Mouse (Mus musculus): Measurements from ENCODE around the gene Med15.
A peak's percentile ranks its signal among the peaks of the same experiment; 100 is the strongest.

Med15 gene

DNA sequence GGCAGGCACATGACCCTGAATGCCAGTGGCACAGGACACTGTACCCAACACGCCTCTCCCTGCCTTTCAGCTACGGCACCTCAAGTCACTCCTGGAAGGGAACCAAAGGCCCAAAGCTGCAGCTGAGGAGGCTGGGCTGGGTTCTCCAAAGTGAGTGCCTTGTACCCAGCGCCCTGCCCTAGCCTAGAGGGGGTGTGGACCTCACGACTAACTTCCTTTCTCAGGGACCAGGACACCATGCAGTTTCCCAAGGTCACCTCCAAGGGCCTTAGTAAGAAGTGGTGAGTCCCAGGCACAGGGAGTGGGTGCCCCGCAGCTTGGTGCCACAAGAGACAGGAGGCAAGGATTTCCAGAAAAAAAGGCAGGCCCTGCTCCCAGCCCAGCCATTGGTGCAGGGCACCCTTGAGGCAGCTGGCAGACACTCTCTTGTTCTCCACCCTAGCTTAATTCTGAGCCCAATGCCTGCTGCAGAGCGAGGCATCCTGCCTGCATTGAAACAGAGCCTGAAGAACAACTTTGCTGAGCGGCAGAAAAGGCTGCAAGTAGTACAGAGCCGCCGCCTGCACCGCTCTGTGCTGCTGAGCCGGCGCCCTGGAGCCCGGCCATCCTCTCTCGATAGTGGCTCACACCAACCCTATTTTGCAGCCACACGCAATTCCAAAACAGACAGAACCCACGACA lies 82.6 kb downstream of the Med15 start:
- DNase-seq (ENCODE audit: low spot score in 2 of 2) = no peak

DNA sequence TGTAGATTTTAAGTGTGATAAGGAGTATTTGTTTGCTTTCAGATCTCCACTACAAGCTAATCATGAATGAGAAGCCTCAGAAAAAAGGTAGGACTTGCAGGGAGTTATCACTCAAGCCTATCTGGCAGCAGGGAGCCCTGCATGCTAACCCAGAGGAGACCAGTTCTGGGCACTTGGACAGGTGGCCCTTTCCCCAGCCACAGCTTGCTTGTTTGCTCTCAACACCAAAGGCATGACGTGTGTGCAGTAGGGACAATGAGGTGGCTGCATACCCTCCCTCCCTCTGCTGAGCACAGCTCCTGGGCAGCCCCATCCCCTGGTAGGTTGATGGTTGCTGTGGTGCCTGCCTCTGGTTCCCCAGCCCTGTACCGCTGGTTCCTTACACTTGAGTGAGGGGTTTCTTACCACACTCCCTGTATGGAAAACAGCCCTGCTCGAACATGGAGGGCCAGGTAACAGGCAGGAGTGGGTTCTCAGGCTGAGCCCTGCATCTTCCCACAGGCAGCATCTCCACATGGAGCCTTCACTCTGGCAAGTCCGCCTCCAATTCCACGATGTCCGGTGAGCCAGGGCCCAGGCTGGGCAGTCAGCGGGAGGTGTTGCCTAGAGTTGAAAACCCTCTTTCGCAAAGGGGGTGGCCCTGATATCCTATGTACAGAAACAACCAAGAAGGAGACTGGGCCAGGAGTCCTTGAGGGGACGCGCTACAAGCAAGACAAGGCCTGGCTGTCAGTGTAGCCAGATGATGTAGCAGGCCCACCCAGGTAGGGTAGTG lies 84.9 kb downstream of the Med15 start:
- DNase-seq (ENCODE audit: low spot score in 2 of 2) = no peak

DNA sequence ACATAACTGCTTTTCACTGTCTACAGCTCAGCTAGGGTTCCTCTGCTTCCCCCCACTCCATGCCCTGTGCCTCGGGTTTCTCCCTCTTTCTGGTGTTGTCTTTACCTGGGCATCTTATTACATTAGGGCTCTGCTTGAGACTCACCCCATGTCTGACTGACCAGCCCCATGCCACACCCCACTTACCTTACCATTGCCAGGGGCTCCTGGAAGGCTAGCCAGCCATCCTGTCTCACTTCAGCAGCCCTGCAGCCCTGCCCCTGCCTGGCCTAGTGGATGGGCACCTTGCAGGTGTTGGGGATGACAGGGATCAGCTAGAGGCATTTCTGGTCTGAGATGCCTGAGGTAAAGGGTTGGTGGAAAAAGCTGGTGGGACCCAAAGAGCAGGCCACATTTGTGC lies 85.5 kb downstream of the Med15 start:
- no peak for DNase-seq (ENCODE audit: low spot score in 2 of 2)

DNA sequence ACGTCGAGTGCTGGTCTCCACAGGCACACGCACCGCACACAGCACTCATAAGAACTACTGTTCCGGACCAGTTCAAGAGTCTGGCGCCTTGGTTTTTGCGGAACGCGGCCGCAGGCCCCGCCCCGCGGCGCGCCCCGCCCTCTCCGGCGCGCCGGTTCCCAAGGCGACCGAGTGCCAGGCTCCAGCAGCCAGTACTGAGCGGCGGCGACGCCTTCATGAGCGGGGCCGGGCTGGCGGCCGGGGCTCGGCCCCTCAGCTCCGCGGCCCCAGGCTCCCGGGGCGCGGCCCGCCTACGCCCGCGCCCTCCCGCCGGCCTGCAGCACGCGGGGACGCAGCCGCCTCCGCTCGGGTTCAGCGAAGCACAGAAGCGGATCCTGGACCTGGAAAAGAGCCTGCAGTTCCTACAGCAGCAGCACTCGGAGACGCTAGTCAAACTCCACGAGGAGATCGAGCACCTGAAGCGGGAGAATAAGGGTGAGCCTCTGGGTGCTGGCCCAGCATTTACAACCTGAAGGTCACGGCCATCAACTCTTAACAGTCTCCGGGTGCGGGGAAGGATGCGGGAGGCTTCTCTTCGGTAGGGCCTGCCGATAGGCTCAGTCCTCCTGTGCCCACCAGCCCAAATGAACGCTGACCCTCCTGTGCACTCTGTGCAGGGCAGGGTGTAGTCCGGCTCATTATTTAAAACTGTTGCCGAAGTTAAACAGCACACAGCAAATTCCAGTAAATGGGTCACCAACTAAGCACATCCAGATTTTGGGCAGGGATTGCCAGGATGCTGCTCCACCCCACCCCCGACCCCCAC lies 86.2 kb downstream of the Med15 start, which contains the start of gene Ccdc74a:
TSS of gene Ccdc74a (plus strand) at position 161 of the 805 bp plus-strand sequence.
- peak; percentile 28 to 64 for DNase-seq (ENCODE audit: low spot score in 2 of 2)

DNA sequence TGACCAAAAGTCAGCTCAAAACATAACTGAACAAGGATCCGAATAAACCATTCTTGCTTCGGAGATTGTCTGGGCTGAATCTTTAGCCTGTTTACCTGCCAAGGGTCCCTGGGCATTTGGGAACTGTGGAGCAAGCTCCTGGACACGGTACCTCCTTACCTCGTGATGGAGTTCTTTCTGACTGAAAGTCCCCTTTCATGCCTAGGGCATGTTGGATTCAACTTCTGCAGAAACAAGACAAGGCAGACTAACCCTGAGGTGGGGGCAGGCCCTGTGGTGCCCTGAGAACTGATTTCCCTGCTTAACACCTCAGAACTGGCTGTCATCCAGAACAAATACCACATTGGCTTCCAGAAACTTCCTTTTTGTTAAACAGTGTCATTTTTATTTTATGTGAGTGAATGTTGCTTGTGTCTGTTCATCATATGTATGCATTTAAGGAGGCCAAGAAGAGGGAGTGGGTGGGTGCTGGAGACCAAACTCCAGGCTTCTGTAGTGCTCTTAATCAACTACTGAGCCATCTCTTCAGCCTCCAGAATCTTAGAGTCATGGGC lies 89.2 kb downstream of the Med15 start:
- DNase-seq (ENCODE audit: low spot score in 2 of 2) = no peak

DNA sequence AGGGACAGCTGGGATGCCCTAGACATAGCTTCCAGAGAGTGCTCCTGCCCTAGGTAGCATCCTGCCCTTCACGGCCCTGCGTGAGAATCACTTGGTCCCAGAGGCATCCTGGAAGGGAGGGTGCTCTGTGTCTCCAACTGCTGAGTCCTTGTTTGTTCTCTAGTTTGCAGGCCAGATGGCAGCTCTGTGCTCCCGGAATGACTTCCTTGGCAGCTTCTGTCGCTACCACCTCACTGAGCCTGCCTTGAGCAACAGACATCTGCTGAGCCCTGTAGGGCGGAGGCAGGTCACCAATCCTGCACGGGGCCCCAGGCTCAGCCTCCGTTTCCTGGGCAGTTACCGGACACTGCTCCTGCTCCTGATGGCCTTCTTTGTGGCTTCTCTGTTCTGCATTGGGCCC lies 90.4 kb downstream of the Med15 start:
- DNase-seq (ENCODE audit: low spot score in 2 of 2) = no peak

DNA sequence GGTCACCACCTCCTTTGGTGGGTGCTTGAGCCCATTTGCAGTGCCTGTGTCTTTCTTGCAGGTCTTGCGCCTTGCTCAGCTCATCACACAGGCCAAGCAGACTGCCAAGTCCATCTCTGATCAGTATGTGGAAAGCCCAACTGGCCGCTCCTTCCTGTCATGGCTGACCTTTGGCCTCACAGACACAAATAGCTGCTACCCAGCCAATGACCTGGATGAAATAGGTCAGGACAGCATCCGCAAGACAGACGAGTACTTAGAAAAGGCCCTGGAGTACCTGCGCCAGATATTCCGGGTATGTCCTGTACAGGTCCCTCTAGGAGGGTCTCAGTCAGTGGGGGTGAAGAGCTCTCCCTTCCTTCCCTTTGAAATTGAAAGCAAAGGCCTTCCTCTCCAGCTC lies 91.4 kb downstream of the Med15 start:
- no peak for DNase-seq (ENCODE audit: low spot score in 2 of 2)

DNA sequence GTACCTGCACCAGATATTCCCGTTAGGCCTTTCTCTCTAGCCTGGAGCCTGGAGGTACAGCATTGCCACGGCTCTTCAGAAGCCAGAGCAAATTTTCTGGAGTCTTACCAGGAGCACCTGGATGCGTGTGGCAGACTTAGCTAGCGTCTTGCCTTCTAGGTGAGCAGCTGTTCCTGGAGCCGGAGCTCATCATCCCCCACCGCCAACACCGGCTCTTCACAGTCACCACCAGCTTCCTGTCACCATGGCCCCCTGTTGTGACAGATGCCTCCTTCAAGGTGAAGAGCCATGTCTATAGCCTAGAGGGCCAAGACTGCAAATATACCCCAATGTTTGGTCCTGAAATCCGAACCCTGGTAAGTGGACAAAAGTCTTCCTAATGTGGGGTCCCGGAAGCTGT lies 92.0 kb downstream of the Med15 start:
- no peak for DNase-seq (ENCODE audit: low spot score in 2 of 2)

DNA sequence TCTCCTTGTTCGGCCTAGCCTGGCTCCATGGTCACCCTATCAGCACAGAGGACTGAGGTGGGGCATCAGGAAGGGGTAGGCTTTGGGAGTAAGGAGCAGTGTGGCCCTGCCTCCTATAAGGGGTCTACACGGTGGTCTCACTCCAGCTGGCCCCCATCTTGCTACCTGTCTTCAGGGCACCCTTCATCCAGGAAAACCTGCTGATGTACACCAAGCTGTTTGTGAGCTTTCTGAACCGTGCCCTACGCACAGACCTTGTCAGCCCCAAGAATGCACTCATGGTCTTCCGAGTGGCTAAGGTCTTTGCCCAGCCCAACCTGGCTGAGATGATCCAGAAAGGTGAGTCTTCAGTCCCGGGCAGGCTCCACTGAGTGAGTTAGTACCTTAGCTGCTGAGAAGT lies 92.7 kb downstream of the Med15 start:
- no peak for DNase-seq (ENCODE audit: low spot score in 2 of 2)

DNA sequence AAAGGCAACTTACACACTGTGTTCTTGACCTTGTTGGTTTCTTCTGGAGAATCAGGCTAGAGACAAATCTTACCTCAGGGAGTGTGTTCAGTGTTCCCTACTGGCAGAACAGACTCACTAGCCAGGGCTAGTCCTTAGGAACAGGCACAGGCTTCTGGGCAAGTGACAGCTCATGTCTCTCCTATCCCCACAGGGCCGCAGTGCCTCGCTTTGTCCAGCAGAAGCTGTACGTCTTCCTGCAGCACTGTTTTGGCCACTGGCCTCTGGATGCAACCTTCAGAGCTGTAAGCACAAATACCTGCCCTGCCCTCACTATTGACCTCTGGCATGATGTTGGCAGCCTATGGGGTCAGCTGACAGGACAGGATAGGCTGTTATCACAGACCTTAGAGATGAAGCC lies 93.6 kb downstream of the Med15 start:
- no peak for DNase-seq (ENCODE audit: low spot score in 2 of 2)

DNA sequence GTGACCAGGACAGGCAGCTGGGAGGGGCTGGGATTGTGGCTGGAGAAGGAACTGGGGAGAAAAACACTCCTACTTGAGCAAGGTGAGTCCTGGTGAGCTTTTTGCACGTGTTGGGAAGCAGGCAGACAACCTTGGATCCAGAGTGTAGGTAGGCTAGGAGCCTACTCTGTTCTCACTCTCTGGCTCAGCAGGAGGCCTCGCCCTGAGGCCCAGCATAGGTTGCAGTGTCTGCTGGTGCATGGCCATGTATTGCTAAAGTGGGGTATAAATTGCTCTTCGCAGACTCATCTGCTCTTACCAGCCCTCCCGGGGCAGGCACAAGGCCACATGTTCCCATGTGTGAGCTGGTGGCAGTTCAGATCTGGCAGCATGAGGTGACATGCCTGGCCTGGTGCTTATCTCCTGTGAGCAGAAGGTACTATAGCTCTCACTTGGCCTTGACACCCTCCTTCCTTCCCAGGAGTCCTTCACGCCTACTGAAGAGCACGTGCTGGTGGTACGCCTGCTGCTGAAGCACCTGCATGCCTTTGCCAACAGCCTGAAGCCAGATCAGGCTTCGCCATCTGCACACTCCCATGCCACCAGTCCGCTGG lies 94.6 kb downstream of the Med15 start:
- DNase-seq (ENCODE audit: low spot score in 2 of 2) = no peak

DNA sequence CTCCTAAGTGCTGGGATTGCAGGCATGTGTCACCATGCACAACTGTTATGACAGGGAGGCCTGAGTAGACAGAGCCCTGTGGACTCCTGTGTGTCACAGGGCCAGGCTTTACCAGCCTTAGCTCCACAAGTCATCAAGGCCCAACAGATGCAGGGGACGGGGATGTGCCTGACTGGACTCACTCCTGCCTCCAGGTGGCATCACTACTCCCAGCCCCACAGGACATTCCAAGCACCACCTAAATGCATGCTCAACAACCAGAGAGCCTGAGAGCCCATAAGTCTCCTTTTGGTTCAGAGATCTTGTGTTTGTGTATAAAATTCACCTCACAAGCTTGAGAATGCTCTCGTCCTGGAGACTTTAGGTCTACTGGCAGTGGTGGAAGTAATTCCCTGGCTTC lies 95.1 kb downstream of the Med15 start:
- DNase-seq (ENCODE audit: low spot score in 2 of 2) = no peak

DNA sequence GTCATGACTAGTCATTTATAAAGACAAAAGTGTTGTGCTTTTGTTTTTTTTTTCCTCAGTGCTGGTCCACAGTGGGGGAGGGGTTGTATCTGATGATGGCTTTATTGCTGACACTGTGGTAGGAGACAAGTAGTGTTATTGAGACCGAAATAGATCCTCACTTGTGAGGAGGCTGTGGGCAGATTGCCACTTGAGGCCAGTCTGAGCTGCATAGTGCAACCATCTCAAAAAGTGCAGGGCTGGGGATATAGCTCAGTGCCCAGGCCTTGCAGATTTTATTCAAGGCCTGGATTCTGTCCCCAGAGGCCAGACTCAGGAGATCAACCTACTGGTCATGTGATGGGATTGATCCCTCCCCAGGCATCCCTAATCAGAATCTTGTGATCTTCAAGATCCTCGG lies 95.8 kb downstream of the Med15 start:
- DNase-seq (ENCODE audit: low spot score in 2 of 2) = no peak

DNA sequence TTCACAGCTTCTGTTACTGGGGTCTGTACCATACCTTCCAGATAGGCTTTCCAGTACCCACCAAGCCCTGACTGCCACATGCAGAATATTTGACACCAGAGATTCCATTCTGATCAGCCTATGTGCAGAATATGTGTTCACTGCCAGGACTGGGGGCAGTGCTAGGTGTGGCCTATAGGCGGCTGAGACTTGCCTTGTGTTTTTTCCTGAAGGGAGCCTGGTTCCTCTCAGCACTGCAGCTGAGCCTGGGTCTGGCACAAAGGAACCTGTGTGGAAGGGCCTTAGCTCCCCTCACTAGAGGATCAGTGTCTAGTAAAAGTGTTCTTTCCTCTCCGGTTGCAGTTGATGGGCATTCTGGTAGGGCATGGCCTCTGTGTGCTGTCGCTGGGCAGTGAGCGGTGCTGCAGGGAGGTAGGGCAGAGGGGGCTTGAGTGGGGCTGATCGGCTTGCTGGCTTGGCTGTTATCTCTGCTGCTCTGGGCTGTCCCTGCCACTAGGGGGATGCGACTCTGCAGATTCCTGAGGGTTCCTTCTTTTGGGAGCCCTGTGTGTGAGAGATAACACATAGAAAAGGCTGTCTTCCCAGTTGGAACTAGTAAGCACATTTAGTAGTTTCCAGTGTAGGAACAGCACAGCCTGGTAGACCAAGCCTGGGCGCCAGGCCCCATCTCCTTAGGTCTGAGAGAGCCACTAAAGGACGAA lies 99.1 kb downstream of the Med15 start:
- DNase-seq (ENCODE audit: low spot score in 2 of 2) = no peak

DNA sequence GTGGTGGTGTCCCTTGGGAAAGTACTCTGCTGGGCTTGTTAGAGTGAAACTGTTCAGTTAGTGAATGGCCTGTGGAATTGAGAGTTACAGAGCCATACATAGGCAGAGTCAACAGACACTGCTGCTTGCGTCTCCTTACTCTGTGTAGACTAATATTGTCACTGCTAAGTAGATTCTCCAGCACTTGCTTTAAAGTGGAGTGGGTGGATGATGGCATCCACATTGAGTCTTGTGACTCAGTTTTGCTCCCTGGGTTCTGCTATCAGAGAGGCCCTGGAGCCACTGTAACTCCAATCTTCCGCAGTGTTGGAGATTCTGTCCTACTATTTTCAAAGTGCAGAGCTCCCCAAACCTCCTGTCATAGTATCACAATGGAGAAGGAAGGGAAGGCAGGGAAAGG lies 100.1 kb downstream of the Med15 start:
- no peak for DNase-seq (ENCODE audit: low spot score in 2 of 2)

DNA sequence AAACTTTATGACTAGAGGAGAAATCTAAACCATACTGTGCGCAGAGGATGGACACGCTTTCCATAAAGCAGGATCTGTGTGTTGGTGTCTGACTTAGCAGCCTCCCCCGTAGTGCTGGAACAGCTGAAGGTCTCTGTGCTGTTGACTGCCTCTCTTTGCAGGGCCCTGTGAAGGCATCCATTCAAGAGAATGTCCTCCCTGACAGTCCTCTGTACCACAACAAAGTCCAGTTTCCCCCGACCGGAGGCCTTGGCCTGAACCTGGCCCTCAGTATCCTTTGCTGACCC lies 106.5 kb downstream of the Med15 start:
- no peak for DNase-seq (ENCODE audit: low spot score in 2 of 2)

DNA sequence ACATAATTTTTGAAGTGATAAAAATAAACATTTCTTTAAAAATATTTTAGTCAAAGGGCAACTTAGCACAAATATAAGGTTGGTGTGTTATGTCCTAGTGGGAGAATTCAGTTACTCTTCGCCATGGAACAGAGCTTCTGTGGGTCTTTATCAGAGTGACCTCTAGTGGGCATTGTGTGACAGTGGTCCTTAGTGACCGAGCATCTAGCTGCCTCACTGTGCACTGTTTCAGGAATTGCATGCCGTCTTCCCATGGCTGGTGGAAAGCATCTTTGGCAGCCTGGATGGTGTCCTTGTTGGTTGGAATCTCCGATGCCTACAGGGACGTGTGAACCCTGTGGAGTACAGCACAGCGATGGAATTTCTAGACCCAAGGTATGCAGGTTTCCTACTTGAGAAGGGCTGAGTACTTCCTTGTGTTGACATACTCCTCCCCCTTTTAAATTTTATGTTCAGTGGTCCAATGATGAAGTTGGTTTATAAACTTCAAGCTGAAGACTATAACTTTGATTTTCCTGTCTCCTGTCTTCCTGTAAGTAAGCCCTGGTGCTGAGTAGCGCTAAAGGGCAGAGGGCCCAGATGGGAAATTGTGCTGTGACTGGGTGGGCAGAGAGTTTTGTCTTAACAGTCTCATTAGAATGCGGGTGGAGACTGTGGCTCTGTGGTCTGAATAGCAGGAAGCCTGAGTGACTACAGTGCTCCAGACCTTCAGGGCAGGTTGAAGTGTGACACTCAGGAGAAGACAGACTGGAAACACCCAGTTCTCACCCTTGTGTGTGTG lies 107.0 kb downstream of the Med15 start:
- no peak for DNase-seq (ENCODE audit: low spot score in 2 of 2)

DNA sequence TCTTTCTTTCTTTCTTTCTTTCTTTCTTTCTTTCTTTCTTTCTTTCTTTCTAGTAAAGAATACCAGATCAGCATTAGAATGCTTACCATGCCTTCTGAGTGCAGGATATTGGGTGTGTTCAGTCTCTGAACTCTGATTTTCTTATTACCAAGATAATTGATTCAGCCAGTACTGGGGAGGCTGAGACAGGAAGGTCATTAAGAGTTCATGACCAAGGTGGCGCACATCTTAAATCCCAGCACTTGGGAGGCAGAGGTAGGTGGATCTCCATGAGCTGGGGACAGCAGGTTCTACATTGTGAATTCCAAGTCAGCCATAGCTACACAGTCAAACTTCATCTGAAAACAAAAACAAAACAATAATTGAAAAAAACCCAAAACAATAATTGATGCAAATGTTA lies 110.8 kb downstream of the Med15 start:
- DNase-seq (ENCODE audit: low spot score in 2 of 2) = no peak

DNA sequence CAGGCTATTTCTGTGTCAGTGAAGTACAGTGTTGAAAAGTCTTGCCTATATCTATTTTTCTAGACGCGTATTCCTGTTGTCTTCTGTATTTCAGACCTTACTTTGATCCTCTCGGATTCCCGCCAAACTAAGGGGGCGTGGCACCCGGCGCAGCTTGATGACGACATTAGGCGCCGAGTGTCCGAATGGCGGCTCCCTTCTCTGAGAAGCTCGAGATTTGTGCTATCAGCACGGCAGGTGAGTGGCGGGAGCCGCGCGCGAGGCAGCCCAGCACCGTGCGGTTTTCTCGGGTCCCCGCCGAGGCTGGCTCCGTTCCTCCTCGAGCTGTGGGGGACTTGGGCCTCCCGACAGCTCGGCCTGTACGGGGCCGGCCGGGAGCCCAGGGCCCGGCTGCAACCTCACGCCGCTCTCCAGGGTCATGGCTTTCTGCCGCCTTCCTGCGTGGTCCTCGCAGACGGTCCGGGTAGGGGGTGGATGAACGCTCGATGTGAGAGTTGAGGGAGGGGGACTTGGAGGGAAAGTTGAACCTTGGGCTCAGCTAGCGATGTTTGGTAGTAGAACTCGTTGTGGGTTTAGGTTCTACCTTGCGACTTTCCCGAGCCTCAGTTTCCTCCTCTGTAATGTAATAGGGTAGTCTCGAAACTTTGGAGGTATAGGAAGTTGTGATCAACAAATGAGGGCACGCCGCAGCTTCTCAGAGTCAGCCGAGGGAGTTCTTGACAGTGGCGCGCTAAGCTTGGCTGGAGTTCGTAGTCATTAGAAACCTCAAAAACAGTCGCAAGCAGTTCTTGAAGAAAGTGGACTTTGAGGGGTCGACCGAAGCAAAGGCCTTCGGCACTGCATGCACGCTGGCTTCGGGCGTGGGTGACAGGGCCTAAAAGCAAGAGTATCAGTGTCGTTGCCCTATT lies 113.2 kb downstream of the Med15 start, which contains the start of gene Smpd4:
TSS of gene Smpd4 (plus strand) at position 157 of the 908 bp plus-strand sequence.
- DNase-seq (ENCODE audit: low spot score in 2 of 2) = peak; percentile 84 to 89
